Mouse (Mus musculus) lung, postnatal 0 days (tissue): ENCODE measurements around the gene Bfsp2. TPM values are rescaled to one million over a fixed set of nuclear protein-coding genes. Genes with fewer than 3 reads are reported as not detected.

ENCODE experiments used
- ATAC-seq: fragments of 200-750 bp; cut with Nextera tagmentation; 2 replicates; pipeline ENCODE4 v1.8.0; 2017; ENCODE audit warnings: moderate library complexity
- DNase-seq: peaks from one replicate; pipeline ENCODE4 v3.0.0-alpha.2; 2016; ENCODE audit warnings: low spot score
- H3K27ac ChIP-seq: fragments of 300-500 bp; sonication (generic); 2 replicates; pipeline ENCODE4 v1.5.1; 2014; ENCODE audit warnings: antibody characterized with exemption, mild to moderate bottlenecking, low read length, mixed read lengths
- H3K27me3 ChIP-seq: fragments of 300-500 bp; sonication (generic); replicated peaks from 2 replicates; pipeline ENCODE4 v1.6.1; 2014; ENCODE audit warnings: low read length, mixed read lengths; ENCODE audit not compliant: insufficient read depth
- H3K36me3 ChIP-seq: fragments of 300-500 bp; sonication (generic); 2 replicates; pipeline ENCODE4 v1.6.1; 2014; ENCODE audit warnings: low read length, mixed read lengths; ENCODE audit not compliant: insufficient read depth
- H3K4me1 ChIP-seq: fragments of 300-500 bp; sonication (generic); 2 replicates; pipeline ENCODE4 v1.6.1; 2014; ENCODE audit warnings: antibody characterized with exemption, low read depth, low read length, mixed read lengths; ENCODE audit not compliant: insufficient read depth
- H3K4me2 ChIP-seq: fragments of 300-500 bp; sonication (generic); replicated peaks from 2 replicates; pipeline ENCODE4 v1.6.1; 2014; ENCODE audit warnings: low read depth, mild to moderate bottlenecking, low read length, moderate library complexity, mixed read lengths
- H3K4me3 ChIP-seq: fragments of 300-500 bp; sonication (generic); 2 replicates; pipeline ENCODE4 v1.5.1; 2014; ENCODE audit warnings: low read depth, low read length
- H3K9ac ChIP-seq: fragments of 300-500 bp; sonication (generic); replicated peaks from 2 replicates; pipeline ENCODE4 v1.6.1; 2014; ENCODE audit warnings: low read depth, mild to moderate bottlenecking
- H3K9me3 ChIP-seq: fragments of 300-500 bp; sonication (generic); 2 replicates; pipeline ENCODE4 v1.6.1; 2016; ENCODE audit warnings: low read length, mixed read lengths
- CTCF ChIP-seq: IDR thresholded peaks from 2 replicates; pipeline ENCODE4 v1.5.1; 2016; ENCODE audit warnings: antibody characterized with exemption, mild to moderate bottlenecking
- EP300 ChIP-seq: IDR thresholded peaks from 2 replicates; pipeline ENCODE4 v1.6.1; 2016; ENCODE audit warnings: antibody characterized with exemption, mild to moderate bottlenecking, control low read depth
- WGBS: fragments of 180-500 bp; shearing (Covaris S2); extraction: QIAGEN DNeasy Blood & Tissue Kit; methylation state at CpG from one replicate; pipeline ENCODE4 v1.1.7; 2014; 5-methylcytosine and 5-hydroxymethylcytosine counted together
- polyA plus RNA-seq: library from polyadenylated mRNA; unstranded; fragments of >200 nt; fragmentation: Nextera tagmentation; extraction: Ambion mirVana; gene quantifications from 2 replicates; pipeline ENCODE4 v1.2.1, GENCODE M21; 2015

The Bfsp2 gene
- polyA plus RNA-seq, 1 experiment from 2014 or later, result 0.30 TPM

DNA sequence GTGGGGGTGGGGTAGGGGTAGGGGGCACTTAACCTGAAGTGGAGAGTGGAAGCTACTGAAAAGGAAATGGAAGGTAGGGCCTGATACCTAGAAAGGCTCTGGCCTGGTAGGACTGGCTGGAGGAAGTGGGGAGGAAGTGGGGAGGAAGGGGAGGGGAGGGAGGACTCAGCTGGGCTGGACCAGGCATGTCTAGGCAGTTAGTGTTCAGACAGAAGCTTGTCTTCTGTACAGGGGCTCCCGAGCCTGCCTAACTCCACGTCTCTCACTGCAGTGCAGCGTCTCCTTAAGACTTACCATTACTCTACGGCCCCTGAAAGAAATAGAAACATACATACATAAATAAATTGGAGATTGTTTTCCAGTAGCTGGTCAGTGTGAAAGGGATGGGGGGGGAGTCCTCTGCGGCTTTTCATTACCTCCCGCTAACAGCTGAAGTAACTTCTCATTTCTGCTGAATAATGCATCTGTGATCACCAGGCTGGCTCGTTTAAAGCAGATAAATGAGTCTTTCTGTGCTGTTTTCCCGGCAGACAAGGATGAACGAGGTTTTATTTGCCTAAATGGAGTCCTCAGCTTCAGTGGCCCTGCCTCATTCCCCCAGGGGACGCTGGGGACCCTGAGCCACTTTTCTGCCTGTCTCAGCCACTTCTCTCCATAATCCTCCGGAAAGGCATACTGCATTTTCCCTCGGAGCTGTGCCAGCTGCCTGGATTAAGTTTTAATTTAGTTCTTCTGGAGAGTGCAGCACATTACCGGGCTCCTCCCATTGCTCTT is 6.1 kb downstream of the Bfsp2 start:
- H3K27me3 ChIP-seq, result no peaks in the 10 kb centered on the region
- H3K9me3 ChIP-seq, result no peaks in the 10 kb centered on the region
- TF ChIP-seq EP300, result no peak
- TF ChIP-seq CTCF, result no peak
- no peaks in the 10 kb centered on the region for H3K4me1 ChIP-seq
- no peak overlapping the region for H3K27ac ChIP-seq
- H3K9ac ChIP-seq, result no peak overlapping the region
- no peak overlapping the region for H3K4me2 ChIP-seq
- no peaks in the 10 kb centered on the region for H3K36me3 ChIP-seq
- no peak overlapping the region for H3K4me3 ChIP-seq
- ATAC-seq (no peak), DNase-seq (no peak)
- 40% methylated on average over 13 of the region's 13 CpGs for WGBS

DNA sequence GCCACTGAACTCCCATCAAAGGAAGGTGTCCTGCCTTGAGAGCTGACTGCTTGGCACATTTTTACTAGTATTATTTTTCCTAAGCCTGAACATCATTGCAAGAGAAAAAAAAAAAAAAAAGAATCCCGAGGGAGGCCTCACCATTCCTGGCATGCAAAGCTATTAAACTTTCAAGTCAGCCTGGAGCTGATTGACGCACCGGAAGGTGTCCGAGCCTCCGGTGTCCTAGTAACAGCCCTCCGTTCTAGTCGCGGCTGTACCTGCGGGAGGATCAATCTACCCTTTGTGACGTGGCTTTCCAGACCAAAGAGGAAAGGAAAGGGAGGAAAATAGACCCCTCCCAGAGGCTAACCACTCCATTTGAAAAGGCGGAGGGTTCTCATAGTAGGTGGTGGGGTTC is 8.4 kb downstream of the Bfsp2 start:
- no peaks in the 10 kb centered on the region for H3K4me1 ChIP-seq
- H3K9me3 ChIP-seq, result no peaks in the 10 kb centered on the region
- H3K27me3 ChIP-seq, result no peaks in the 10 kb centered on the region
- H3K36me3 ChIP-seq, result no peaks in the 10 kb centered on the region
- WGBS, result 38% methylated on average over 11 of the region's 11 CpGs
- no peak for DNase-seq
- no peak for ATAC-seq
- H3K4me3 ChIP-seq, result no peak overlapping the region
- H3K4me2 ChIP-seq, result no peak overlapping the region
- TF ChIP-seq CTCF (no peak), EP300 (no peak)
- H3K27ac ChIP-seq, result no peak overlapping the region
- H3K9ac ChIP-seq, result no peak overlapping the region

- Histone ChIP-seq H3K4me1 (no peaks in the 10 kb centered on the region), H3K9ac (no peak overlapping the region), H3K4me3 (no peak overlapping the region), H3K9me3 (no peaks in the 10 kb centered on the region), H3K36me3 (no peaks in the 10 kb centered on the region), H3K27me3 (no peaks in the 10 kb centered on the region), H3K27ac (no peak overlapping the region), H3K4me2 (no peak overlapping the region)
- ATAC-seq (no peak), DNase-seq (no peak)
- TF ChIP-seq EP300 (no peak), CTCF (peak; percentile 54)
- 66% methylated on average over 5 of the region's 5 CpGs for WGBS
Measured at GRCm38 (mm10) chr9:103469516-103469915, 10.7 kb downstream of the Bfsp2 start.

DNA sequence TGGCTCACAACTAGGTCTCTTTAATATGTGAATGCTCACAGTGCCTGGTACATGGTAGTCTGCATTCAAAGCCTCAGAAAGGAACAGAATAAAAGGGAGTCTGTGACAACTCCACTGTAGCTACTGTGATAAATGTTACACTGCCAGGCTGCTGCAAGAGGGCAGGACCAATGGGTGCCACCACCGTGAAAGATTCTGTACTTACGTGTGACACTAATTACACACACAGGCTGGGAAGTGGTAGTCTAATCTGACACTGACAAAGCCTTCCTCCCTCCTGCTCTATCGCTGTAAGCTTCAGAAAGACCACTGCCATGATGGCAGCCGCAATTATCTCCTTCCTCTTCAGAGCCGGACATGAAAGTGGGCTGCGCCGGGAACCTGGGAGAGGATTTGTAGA is 11.3 kb downstream of the Bfsp2 start:
- Histone ChIP-seq H3K36me3 (no peaks in the 10 kb centered on the region), H3K9ac (no peak overlapping the region), H3K27ac (no peak overlapping the region), H3K4me2 (no peak overlapping the region), H3K4me3 (no peak overlapping the region), H3K4me1 (no peaks in the 10 kb centered on the region), H3K27me3 (no peaks in the 10 kb centered on the region), H3K9me3 (no peaks in the 10 kb centered on the region)
- TF ChIP-seq EP300, result no peak
- no peak for TF ChIP-seq CTCF
- WGBS, result 89% methylated on average over 7 of the region's 7 CpGs
- ATAC-seq (no peak), DNase-seq (no peak)

DNA sequence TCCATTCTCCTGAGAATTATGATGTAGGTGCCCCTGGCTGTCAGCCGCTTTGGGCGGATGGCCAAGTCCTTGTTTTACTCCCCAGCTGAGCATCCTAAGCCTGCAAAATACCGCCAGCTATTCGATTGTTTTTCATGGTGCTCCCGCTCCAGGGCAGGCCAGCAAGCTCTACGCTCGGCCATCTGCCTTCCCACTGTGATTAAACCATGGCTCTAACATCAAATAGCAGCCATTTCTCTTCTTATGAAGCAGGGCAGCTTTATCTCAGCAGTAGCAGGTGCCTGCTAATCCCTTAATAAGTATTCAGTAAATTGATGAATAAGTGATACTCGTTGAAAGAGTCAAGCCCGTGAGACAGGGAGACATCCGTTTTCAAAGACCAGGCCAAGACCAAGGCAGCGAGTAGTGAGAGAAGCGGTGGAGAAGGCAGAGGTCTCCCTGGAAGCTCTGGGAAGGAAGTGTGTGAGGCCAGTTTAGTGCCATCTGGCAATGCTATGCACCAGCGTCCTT is 14.5 kb downstream of the Bfsp2 start:
- Histone ChIP-seq H3K4me1 (no peaks in the 10 kb centered on the region), H3K27me3 (no peaks in the 10 kb centered on the region), H3K9me3 (no peaks in the 10 kb centered on the region), H3K4me3 (no peak overlapping the region), H3K36me3 (no peaks in the 10 kb centered on the region), H3K9ac (no peak overlapping the region), H3K4me2 (no peak overlapping the region), H3K27ac (no peak overlapping the region)
- 64% methylated on average over 13 of the region's 13 CpGs for WGBS
- DNase-seq (no peak), ATAC-seq (no peak)
- TF ChIP-seq EP300, result no peak
- no peak for TF ChIP-seq CTCF

DNA sequence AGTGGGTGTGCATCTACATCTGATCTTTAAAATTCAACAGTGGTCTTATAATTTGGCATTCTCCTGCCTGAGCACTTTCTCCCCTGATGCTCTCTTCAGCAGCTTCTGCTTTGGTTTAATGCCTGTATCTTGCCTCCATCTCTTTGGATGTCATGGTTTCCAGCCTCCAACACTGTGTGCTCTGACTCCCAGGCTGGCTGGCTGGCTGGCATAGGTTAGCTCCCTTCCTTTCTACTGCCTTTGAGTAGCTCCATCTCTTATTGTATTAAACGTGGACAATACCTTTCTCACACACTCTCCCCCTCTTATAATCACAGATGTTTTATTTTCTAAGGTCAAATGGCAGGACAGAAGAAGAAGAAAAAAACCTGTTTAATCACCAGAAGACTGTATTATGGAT is 14.9 kb downstream of the Bfsp2 start:
- H3K4me3 ChIP-seq, result no peak overlapping the region
- ATAC-seq (no peak), DNase-seq (no peak)
- no peak overlapping the region for H3K27ac ChIP-seq
- no peak overlapping the region for H3K4me2 ChIP-seq
- WGBS, result 33% methylated on average over 1 of the region's 1 CpGs
- H3K4me1 ChIP-seq, result no peaks in the 10 kb centered on the region
- no peaks in the 10 kb centered on the region for H3K9me3 ChIP-seq
- TF ChIP-seq CTCF (no peak), EP300 (no peak)
- H3K9ac ChIP-seq, result no peak overlapping the region
- H3K27me3 ChIP-seq, result no peaks in the 10 kb centered on the region
- H3K36me3 ChIP-seq, result no peaks in the 10 kb centered on the region
